Mouse (Mus musculus) hindbrain, embryonic 11.5 days (tissue): ENCODE data around the gene Slc30a7. TPM values are rescaled to one million over a fixed set of nuclear protein-coding genes. Genes with fewer than 3 reads are reported as not detected.

Experiments
- ATAC-seq: fragments of 200-750 bp; cut with Nextera tagmentation; 2 replicates; pipeline ENCODE4 v1.8.0; 2017; ENCODE audit warnings: mild to moderate bottlenecking, moderate TSS enrichment, moderate library complexity; ENCODE audit not compliant: low FRiP score
- DNase-seq: peaks from one replicate; pipeline ENCODE4 v3.0.0-alpha.2; 2015; ENCODE audit warnings: low spot score
- H3K27ac ChIP-seq: fragments of 300-500 bp; sonication (generic); 2 replicates; pipeline ENCODE4 v1.5.1; 2014; ENCODE audit warnings: mild to moderate bottlenecking, low read depth, low read length
- H3K27me3 ChIP-seq: fragments of 300-500 bp; sonication (generic); 2 replicates; pipeline ENCODE4 v1.6.1; 2014; ENCODE audit warnings: mild to moderate bottlenecking, low read length, moderate library complexity, mixed read lengths; ENCODE audit not compliant: control insufficient read depth, insufficient read depth
- H3K36me3 ChIP-seq: fragments of 300-500 bp; sonication (generic); 2 replicates; pipeline ENCODE4 v1.6.1; 2014; ENCODE audit warnings: mild to moderate bottlenecking, low read length, moderate library complexity, mixed read lengths; ENCODE audit not compliant: control insufficient read depth, insufficient read depth
- H3K4me1 ChIP-seq: fragments of 300-500 bp; sonication (generic); replicated peaks from 2 replicates; pipeline ENCODE4 v1.6.1; 2014; ENCODE audit warnings: low read length, mixed read lengths; ENCODE audit not compliant: control insufficient read depth, insufficient read depth
- H3K4me2 ChIP-seq: fragments of 300-500 bp; sonication (generic); replicated peaks from 2 replicates; pipeline ENCODE4 v1.6.1; 2014; ENCODE audit warnings: mild to moderate bottlenecking, low read depth, low read length
- H3K4me3 ChIP-seq: fragments of 300-500 bp; sonication (generic); 2 replicates; pipeline ENCODE4 v1.5.1; 2014; ENCODE audit warnings: low read depth, low read length
- H3K9ac ChIP-seq: fragments of 300-500 bp; sonication (generic); 2 replicates; pipeline ENCODE4 v1.6.1; 2014; ENCODE audit warnings: low read depth, low read length
- H3K9me3 ChIP-seq: fragments of 300-500 bp; sonication (generic); 2 replicates; pipeline ENCODE4 v1.6.1; 2016; ENCODE audit warnings: low read length; ENCODE audit not compliant: control insufficient read depth
- WGBS: fragments of 180-500 bp; shearing (Covaris S2); extraction: QIAGEN DNeasy Blood & Tissue Kit; methylation state at CpG from one replicate; pipeline ENCODE4 v1.1.7; 2014; 5-methylcytosine and 5-hydroxymethylcytosine counted together
- polyA plus RNA-seq: library from polyadenylated mRNA; unstranded; fragments of >200 nt; fragmentation: Nextera tagmentation; extraction: Ambion mirVana; gene quantifications from 2 replicates; pipeline ENCODE4 v1.2.1, GENCODE M21; 2014

Slc30a7 gene
- polyA plus RNA-seq, 1 experiment from 2014 or later = 31.2 TPM

DNA sequence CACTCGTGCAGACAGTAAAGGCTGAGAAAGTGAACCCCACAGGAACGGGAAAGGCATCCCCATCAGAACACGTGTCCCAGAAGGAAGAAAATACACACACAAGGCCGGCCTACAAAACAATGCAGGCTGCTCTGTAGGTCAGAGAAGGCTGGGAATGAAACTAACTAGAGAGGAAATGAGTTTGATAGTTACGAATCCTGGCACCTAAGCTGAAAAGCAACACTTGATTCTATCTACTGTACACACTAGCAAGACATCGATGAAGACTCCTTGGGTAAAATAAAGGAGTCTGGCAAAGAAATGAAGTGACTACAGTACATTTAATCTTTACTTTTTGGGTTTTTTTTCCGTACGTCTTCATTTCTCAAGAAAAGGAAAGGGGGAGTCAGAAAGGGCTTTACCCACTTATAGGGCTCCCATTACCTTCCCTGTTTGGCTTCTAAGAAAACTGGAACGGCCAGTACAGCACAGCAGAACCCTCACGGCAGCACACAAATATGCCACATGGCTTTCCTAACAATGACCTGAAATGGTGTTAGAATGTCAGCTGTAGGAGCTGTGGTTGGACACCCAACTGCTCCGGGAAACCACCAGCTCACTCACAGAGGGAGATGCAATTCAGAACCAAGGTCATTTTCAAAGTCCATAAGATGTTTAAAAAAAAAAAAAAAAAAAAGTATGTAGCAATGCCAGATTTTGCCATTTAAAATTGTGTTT is 45.7 kb downstream of the Slc30a7 start:
- ATAC-seq = no peak
- H3K4me3 ChIP-seq = no peak overlapping the region
- no peak overlapping the region for H3K9ac ChIP-seq
- no peaks in the 10 kb centered on the region for H3K9me3 ChIP-seq
- 81% methylated on average over 11 of the region's 11 CpGs for WGBS
- H3K4me2 ChIP-seq = no peak overlapping the region
- DNase-seq = no peak
- no peaks in the 10 kb centered on the region for H3K27me3 ChIP-seq
- no peaks in the 10 kb centered on the region for H3K36me3 ChIP-seq
- no peak overlapping the region for H3K27ac ChIP-seq
- H3K4me1 ChIP-seq = no peaks in the 10 kb centered on the region

DNA sequence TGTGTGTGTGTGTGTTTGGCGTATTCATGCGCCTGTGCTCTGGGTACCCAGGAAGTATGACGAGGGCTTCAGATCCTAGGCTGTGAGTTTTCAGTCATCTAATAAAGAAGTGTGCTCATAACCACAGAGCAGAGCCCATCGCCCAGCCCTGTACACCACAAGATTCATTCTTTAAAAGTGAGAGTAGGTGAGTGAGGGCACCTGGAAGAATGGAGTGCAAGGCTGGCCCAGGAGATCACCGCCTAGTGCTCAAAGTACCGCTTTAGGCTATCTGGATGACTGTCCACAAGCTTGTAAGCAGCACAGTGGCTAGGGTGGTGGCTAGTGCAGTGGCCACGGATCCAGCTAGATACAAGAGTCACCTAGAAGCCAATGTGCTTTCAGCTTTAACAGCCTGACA is 50.0 kb downstream of the Slc30a7 start:
- no peak for ATAC-seq

DNA sequence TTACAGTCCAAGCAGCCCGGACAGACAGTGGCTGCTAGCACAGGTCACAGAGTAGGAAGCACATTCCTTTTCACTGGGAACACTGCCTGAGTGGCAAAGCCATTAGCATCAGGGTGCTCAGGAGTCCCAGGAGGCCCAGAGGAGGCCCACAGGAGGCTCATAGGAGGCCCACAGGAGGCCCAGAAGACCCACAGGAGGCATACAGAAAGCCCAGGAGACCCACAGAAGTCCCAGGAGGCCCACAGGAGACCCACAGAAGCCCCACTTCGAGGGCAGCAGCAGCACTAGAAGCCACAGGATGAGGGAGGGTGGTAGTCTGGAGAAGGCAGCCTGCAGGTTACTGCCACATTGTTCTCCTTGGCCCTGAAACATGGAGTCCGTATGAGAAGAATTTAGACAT is 54.1 kb downstream of the Slc30a7 start:
- H3K9ac ChIP-seq = no peak overlapping the region
- no peak overlapping the region for H3K4me2 ChIP-seq
- ATAC-seq (no peak), DNase-seq (no peak)
- H3K36me3 ChIP-seq = no peaks in the 10 kb centered on the region
- no peak overlapping the region for H3K27ac ChIP-seq
- H3K27me3 ChIP-seq = no peaks in the 10 kb centered on the region
- 77% methylated on average over 3 of the region's 3 CpGs for WGBS
- no peak overlapping the region for H3K4me3 ChIP-seq
- no peaks in the 10 kb centered on the region for H3K9me3 ChIP-seq
- H3K4me1 ChIP-seq = no peaks in the 10 kb centered on the region

More for the DNA sequence above, 50.0 kb downstream of the Slc30a7 start:
- no peak for DNase-seq
- Histone ChIP-seq H3K27me3 (no peaks in the 10 kb centered on the region), H3K4me1 (no peaks in the 10 kb centered on the region), H3K9me3 (no peaks in the 10 kb centered on the region), H3K27ac (no peak overlapping the region), H3K36me3 (no peaks in the 10 kb centered on the region), H3K4me2 (no peak overlapping the region), H3K9ac (no peak overlapping the region), H3K4me3 (no peak overlapping the region)
- WGBS = 97% methylated on average over 7 of the region's 7 CpGs

DNA sequence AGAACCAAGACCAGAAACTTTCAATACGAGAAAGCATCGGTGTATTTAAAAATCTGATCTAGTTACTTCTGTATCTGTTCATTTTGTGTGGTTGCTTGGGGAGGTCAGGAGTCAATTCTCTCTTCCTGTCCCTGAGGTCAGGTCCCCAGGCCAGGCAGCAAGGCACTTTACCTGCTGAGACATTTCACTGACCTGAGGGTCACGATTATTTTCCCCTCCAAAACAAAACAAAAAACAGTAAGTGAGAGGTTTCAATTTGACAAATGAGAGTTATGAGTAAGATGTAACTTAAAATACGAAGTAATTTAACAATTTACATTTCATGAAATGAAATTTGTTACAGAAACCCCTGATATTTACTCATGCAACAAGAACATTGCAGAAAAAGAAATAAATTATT is 54.9 kb downstream of the Slc30a7 start:
- Histone ChIP-seq H3K36me3 (no peaks in the 10 kb centered on the region), H3K27ac (no peak overlapping the region), H3K27me3 (no peaks in the 10 kb centered on the region), H3K4me2 (no peak overlapping the region), H3K4me1 (no peaks in the 10 kb centered on the region), H3K4me3 (no peak overlapping the region), H3K9me3 (no peaks in the 10 kb centered on the region), H3K9ac (no peak overlapping the region)
- whole genome bisulfite sequencing = 88% methylated on average over 4 of the region's 4 CpGs
- no peak for DNase-seq
- no peak for ATAC-seq

DNA sequence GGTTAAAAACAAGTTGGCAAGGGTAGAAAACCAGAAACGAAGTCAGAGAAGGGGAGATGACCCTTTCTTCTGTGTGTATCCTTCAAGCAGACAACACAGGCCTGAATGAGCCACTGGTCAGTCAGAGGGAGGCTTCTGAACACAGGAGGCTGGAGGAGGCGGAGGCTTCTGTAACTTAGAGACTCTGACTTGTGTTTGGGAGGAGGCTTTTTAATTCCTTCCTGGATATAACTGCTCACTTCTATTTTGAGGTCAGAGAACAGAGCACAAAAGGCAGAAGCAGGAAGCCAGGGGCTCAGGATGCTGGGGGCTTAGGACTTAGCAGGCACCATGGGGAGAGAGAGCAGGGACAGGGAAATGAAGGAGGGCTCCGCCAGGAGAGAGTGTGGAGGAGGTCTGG is 56.0 kb downstream of the Slc30a7 start:
- no peaks in the 10 kb centered on the region for H3K27me3 ChIP-seq
- H3K36me3 ChIP-seq = no peaks in the 10 kb centered on the region
- H3K9ac ChIP-seq = no peak overlapping the region
- H3K4me1 ChIP-seq = no peaks in the 10 kb centered on the region
- no peak overlapping the region for H3K27ac ChIP-seq
- DNase-seq (no peak), ATAC-seq (no peak)
- WGBS = 70% methylated on average over 3 of the region's 3 CpGs
- no peak overlapping the region for H3K4me2 ChIP-seq
- H3K9me3 ChIP-seq = no peaks in the 10 kb centered on the region
- no peak overlapping the region for H3K4me3 ChIP-seq

DNA sequence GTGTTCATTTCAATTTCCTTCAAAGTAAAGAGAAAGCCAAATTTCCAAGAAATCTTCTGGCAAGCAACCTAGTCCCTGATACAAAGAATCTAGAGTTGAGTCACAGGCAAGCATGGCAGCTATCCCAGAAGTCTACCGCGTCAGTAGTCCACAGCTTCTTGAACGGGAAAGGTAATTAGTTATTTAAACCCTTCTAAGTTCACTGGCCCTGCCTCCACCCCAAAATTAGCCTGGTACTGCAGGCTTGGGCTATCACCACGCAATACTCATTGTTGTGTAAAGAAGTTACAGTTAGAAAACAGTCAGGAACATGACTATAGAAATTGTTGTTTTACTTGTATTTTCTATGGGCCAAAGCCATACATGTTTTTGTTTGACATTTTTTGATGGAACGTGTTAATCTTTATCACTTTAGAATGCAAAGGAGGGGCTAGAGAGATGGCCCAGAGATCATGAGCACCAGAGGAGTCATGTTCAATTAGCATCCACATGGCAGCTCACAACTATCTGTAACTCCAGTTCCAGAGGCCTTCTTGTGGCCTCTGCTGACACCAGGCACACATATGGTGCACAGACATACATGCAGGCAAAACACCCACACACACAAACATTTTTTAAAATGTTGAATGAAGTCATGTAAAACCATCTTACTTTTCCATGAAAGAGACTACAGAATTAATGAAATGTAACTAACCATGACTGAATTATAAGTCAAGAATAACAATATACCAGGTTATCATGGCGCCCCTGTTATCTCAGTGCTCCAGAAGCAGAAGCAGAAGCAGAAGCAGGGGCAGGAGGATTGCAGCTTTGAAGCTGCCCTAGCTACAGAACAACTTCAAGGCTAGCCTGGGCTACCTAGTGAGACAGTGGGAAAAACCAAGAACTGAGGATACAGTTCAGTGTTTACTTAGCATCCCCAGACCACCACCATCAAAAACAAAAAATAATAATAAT is 57.0 kb downstream of the Slc30a7 start:
- H3K4me3 ChIP-seq = no peak overlapping the region
- no peak overlapping the region for H3K4me2 ChIP-seq
- DNase-seq (no peak), ATAC-seq (no peak)
- no peak overlapping the region for H3K9ac ChIP-seq
- no peaks in the 10 kb centered on the region for H3K4me1 ChIP-seq
- no peaks in the 10 kb centered on the region for H3K27me3 ChIP-seq
- H3K36me3 ChIP-seq = no peaks in the 10 kb centered on the region
- WGBS = 94% methylated on average over 6 of the region's 6 CpGs
- H3K27ac ChIP-seq = no peak overlapping the region
- H3K9me3 ChIP-seq = no peaks in the 10 kb centered on the region

DNA sequence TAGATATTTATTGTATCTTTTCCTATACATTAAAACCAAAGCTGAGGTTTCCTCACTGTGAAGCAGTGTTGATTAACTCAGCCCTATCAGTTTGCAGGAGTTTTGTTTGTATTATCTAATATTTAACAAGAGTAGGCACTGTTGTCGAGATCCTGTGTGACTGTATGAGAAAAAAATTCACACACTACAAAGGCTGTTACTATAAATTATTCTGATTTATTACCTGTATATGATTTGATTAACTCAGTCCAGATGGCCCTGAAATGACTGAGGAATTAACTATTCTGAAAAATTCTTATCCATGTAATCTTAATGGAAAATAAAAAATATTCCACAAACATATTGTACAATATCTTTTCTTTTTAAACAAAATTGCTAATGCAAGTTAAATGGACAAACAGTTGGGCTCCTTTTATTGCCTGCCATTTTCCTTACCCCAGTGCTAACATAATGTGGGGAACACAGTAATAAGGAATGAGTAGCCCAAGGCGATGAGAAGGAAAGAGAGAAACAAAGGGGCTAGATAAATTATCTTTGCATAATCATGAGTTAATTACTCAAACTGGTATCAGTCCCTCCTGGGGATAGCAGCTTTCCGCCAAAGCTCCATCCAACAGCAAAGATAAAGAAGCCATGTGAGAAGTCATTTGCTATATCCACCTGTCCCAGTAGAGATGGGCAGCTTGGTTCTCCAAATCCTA is 57.8 kb downstream of the Slc30a7 start:
- Histone ChIP-seq H3K9ac (no peak overlapping the region), H3K27me3 (no peaks in the 10 kb centered on the region), H3K9me3 (no peaks in the 10 kb centered on the region), H3K36me3 (no peaks in the 10 kb centered on the region), H3K4me2 (no peak overlapping the region), H3K4me1 (no peaks in the 10 kb centered on the region), H3K27ac (no peak overlapping the region), H3K4me3 (no peak overlapping the region)
- WGBS = 86% methylated on average over 3 of the region's 3 CpGs
- ATAC-seq (peak; percentile 45; the same call in 1 of the 2 replicates), DNase-seq (no peak)

DNA sequence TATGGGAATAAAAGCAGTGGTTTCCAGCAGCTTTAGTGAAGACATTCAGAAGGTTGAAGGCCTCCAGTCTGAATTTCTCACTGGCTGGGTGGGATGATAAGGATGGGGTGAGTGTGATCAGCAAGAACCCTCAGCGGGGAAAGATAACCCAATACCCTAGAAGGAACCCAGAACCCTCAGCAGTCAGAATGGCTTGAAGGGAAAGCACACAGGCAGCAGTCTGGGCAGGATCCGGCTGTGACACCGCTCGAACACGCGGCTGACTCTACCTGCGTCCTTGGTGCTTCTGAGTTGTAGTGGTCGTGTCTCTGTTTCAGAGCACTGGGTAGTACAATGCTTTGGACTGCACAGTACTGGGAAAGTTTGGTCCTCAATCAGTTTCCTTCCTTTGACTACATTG is 60.9 kb downstream of the Slc30a7 start:
- Histone ChIP-seq H3K27me3 (no peaks in the 10 kb centered on the region), H3K27ac (no peak overlapping the region), H3K4me3 (no peak overlapping the region), H3K4me1 (no peaks in the 10 kb centered on the region), H3K36me3 (no peaks in the 10 kb centered on the region), H3K4me2 (no peak overlapping the region), H3K9ac (no peak overlapping the region), H3K9me3 (no peaks in the 10 kb centered on the region)
- ATAC-seq (no peak), DNase-seq (no peak)
- 96% methylated on average over 8 of the region's 8 CpGs for WGBS
